Mouse (Mus musculus) 3134 (cell line): ENCODE data around the gene Gm10577.

Experiments used
- DNase-seq: peaks from one replicate; pipeline ENCODE4 v3.0.0-alpha.2; 2011; ENCODE audit warnings: low spot score; ENCODE audit not compliant: insufficient read length; ENCODE audit errors: extremely low read depth

Gm10577 gene

GRCm38 (mm10) chr4:101020596-101020995, at the start of gene Gm10577:
Gm10577 (minus strand) TSS chr4:101020696.
- DNase-seq: no peak

GRCm38 (mm10) chr4:101069154-101069971, 48.9 kb upstream of the Gm10577 start:
- no peak for DNase-seq

GRCm38 (mm10) chr4:101068786-101069153, 48.3 kb upstream of the Gm10577 start, which contains the start of gene Raver2:
Raver2 (plus strand) TSS chr4:101068983.
- DNase-seq: no peak

GRCm38 (mm10) chr4:101066401-101066800, 45.9 kb upstream of the Gm10577 start:
- no peak for DNase-seq

GRCm38 (mm10) chr4:101062146-101062545, 41.6 kb upstream of the Gm10577 start:
- DNase-seq: no peak

GRCm38 (mm10) chr4:101046576-101046975, 26.1 kb upstream of the Gm10577 start:
- no peak for DNase-seq

GRCm38 (mm10) chr4:101044149-101044548, 23.7 kb upstream of the Gm10577 start:
- no peak for DNase-seq

GRCm38 (mm10) chr4:101043691-101044090, 23.2 kb upstream of the Gm10577 start:
- DNase-seq: no peak

GRCm38 (mm10) chr4:101037156-101037555, 16.7 kb upstream of the Gm10577 start:
- DNase-seq: no peak

GRCm38 (mm10) chr4:101035131-101035530, 14.6 kb upstream of the Gm10577 start:
- DNase-seq: no peak

GRCm38 (mm10) chr4:101033047-101033446, 12.6 kb upstream of the Gm10577 start:
- DNase-seq: no peak

GRCm38 (mm10) chr4:101027852-101028411, 7.4 kb upstream of the Gm10577 start:
- DNase-seq: no peak

GRCm38 (mm10) chr4:101026995-101027394, 6.5 kb upstream of the Gm10577 start:
- no peak for DNase-seq

GRCm38 (mm10) chr4:101026566-101026965, 6.1 kb upstream of the Gm10577 start:
- DNase-seq: no peak

GRCm38 (mm10) chr4:101017806-101018205, 2.7 kb downstream of the Gm10577 start:
- no peak for DNase-seq

- no peak for DNase-seq
These were observed 11.4 kb downstream of the Gm10577 start for GRCm38 (mm10) chr4:101009092-101009491.

GRCm38 (mm10) chr4:101008362-101008769, 12.1 kb downstream of the Gm10577 start:
- DNase-seq: no peak

GRCm38 (mm10) chr4:101002961-101003360, 17.5 kb downstream of the Gm10577 start:
- DNase-seq: no peak

- no peak for DNase-seq
These were observed 19.4 kb downstream of the Gm10577 start for GRCm38 (mm10) chr4:101001073-101001472.

- no peak for DNase-seq
These were observed 19.9 kb downstream of the Gm10577 start for GRCm38 (mm10) chr4:101000622-101001021.

- no peak for DNase-seq
These were observed 21.6 kb downstream of the Gm10577 start for GRCm38 (mm10) chr4:100998906-100999305.

GRCm38 (mm10) chr4:100998145-100998544, 22.4 kb downstream of the Gm10577 start:
- no peak for DNase-seq
